Mouse (Mus musculus): ENCODE results near the gene Liph. TPM values are rescaled to one million over a fixed set of nuclear protein-coding genes. Genes with fewer than 3 reads are reported as not detected.

The Liph gene
- total and polyA plus RNA-seq, 3 experiments: 2.6 to 6.1 (median 3.2) TPM

GRCm38 (mm10) chr16:22015569-22015968 is 20.1 kb upstream of the Liph start:
- no peaks in the 10 kb centered on the region for H3K9me3 ChIP-seq (replicated peaks; ENCODE audit: low read length)
- H3K36me3 ChIP-seq (replicated peaks in 1 of 2; ENCODE audit: control insufficient read depth in 1 of 2, insufficient read depth in 1 of 2, low read length in 1 of 2): peaks cover 45 to 86% of the 10 kb centered on the region in 2 experiments

DNA sequence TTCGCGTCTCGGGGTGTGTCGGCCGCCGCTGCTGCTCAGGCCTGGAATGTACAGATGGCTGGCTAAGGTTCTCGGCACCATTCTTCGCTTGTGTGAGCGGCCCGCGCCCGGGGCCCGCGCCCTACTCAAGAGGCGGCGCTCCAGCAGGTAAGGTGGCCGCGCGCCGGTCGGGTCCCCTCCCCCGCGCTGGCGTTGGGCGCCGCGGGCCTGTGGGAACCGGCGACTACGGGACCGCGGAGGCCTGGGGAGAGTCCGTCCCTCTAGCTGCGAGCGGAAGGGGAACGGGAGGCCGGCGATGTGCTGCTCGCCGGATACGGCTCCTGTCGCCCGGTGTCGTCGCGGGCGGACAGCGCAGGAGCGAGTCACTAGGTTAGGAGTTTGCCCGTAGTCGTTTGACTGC is 14.1 kb upstream of the Liph start:
- no peaks in the 10 kb centered on the region for H3K27me3 ChIP-seq (replicated peaks)
- H3K4me1 ChIP-seq (ENCODE audit: control insufficient read depth in 1 of 2, insufficient read depth in 2 of 2): peaks cover 2 to 46% of the 10 kb centered on the region in 2 experiments
- H3K9ac ChIP-seq (ENCODE audit: insufficient read depth, low read depth): peak overlapping the region; percentile 72
- TF ChIP-seq GABPA (IDR thresholded peaks at IDR 0.05; ENCODE audit: insufficient replicate concordance, low read depth, low read length): no peak
- 0 out of 2 replicates have a peak, but pooled peaks have one; percentile 65 for TF ChIP-seq UBTF (IDR thresholded peaks at IDR 0.05; ENCODE audit: low read depth, low read length)
- H3K4me2 ChIP-seq (ENCODE audit: insufficient read depth, low read depth, poor library complexity, severe bottlenecking): peak overlapping the region; percentile 3; the same call in 1 of the 2 replicates
- peak; percentile 27 for DNase-seq (ENCODE audit: extremely low read depth)
- dilution Hi-C loops (cut with MboI; ENCODE audit: extremely low pct_ligation_motif_present, extremely low pct_unique_long_range_greater_than_20kb, low sequenced_read_pairs): no loop called here
- peaks cover 40% of the 10 kb centered on the region for H3K79me2 ChIP-seq (replicated peaks; ENCODE audit: control insufficient read depth, extremely low read depth, insufficient read depth, poor library complexity, severe bottlenecking)
- in situ Hi-C loops (cut with MboI; ENCODE audit: low pct_ligation_motif_present, low pct_unique_long_range_greater_than_20kb, low sequenced_read_pairs): loop anchor here (25.0 kb wide), 1 partner anchor 172 kb away; no protein-coding TSS in a partner anchor
- H3K27ac ChIP-seq (ENCODE audit: insufficient read depth, low read depth): 0 out of 2 replicates have a peak overlapping the region, but pooled peaks have one; percentile 11
- H3K9me3 ChIP-seq (replicated peaks; ENCODE audit: low read length): no peaks in the 10 kb centered on the region
- H3K36me3 ChIP-seq (replicated peaks in 1 of 2; ENCODE audit: control insufficient read depth in 1 of 2, insufficient read depth in 1 of 2, low read length in 1 of 2): peaks cover 2 to 32% of the 10 kb centered on the region in 2 experiments
- H3K4me3 ChIP-seq (replicated peaks in 1 of 3; ENCODE audit: low read depth in 2 of 3, low read length in 2 of 3, poor library complexity in 1 of 3): peak overlapping the region; percentile 91 to 98 (median 91)

More at GRCm38 (mm10) chr16:22015569-22015968, 20.1 kb upstream of the Liph start:
- no peaks in the 10 kb centered on the region for H3K27me3 ChIP-seq (replicated peaks)
- DNase-seq (ENCODE audit: extremely low read depth): no peak
- H3K9ac ChIP-seq (ENCODE audit: insufficient read depth, low read depth): no peak overlapping the region
- dilution Hi-C loops (cut with MboI; ENCODE audit: extremely low pct_ligation_motif_present, extremely low pct_unique_long_range_greater_than_20kb, low sequenced_read_pairs) (no loop called here), in situ Hi-C loops (cut with MboI; ENCODE audit: low pct_ligation_motif_present, low pct_unique_long_range_greater_than_20kb, low sequenced_read_pairs) (loop anchor here (25.0 kb wide), 1 partner anchor 178 kb away; no protein-coding TSS in a partner anchor)
- H3K79me2 ChIP-seq (replicated peaks; ENCODE audit: control insufficient read depth, extremely low read depth, insufficient read depth, poor library complexity, severe bottlenecking): peaks cover 39% of the 10 kb centered on the region
- TF ChIP-seq SMC3 (IDR thresholded peaks at IDR 0.05; ENCODE audit: low read depth, low read length): no peak
- no peak for TF ChIP-seq MXI1 (IDR thresholded peaks at IDR 0.05; ENCODE audit: low read depth, low read length)
- no peak for TF ChIP-seq PAX5 (IDR thresholded peaks at IDR 0.05; ENCODE audit: low read length)
- no peak for TF ChIP-seq UBTF (IDR thresholded peaks at IDR 0.05; ENCODE audit: low read depth, low read length)
- TF ChIP-seq RAD21 (IDR thresholded peaks at IDR 0.05; ENCODE audit: low read depth, low read length): no peak
- TF ChIP-seq NELFE (IDR thresholded peaks at IDR 0.05; ENCODE audit: low read depth, low read length): no peak
- TF ChIP-seq E2F4 (IDR thresholded peaks at IDR 0.05; ENCODE audit: insufficient replicate concordance, low read depth, low read length): no peak
- no peak for TF ChIP-seq MAFK (IDR thresholded peaks at IDR 0.05; ENCODE audit: insufficient replicate concordance, low read length)
- no peak for TF ChIP-seq MAX (IDR thresholded peaks at IDR 0.05; ENCODE audit: low read length)
- no peak for TF ChIP-seq SIN3A (IDR thresholded peaks at IDR 0.05; ENCODE audit: low read length)
- no peak for TF ChIP-seq JUND (conservative IDR thresholded peaks at IDR 0.05; ENCODE audit: low read depth, low read length)
- no peak for TF ChIP-seq NRF1 (IDR thresholded peaks at IDR 0.05; ENCODE audit: low read depth, low read length)
- no peak for TF ChIP-seq MYC (IDR thresholded peaks at IDR 0.05; ENCODE audit: low read depth, low read length)
- no peak for TF ChIP-seq MAZ (IDR thresholded peaks at IDR 0.05; ENCODE audit: low read depth, low read length)
- no peak for TF ChIP-seq ZC3H11A (IDR thresholded peaks at IDR 0.05; ENCODE audit: low read depth, low read length)
- no peak for TF ChIP-seq JUN (IDR thresholded peaks at IDR 0.05; ENCODE audit: insufficient read depth, low read depth, low read length)
- H3K4me1 ChIP-seq (ENCODE audit: control insufficient read depth in 1 of 2, insufficient read depth in 2 of 2): peaks cover 0 to 23% of the 10 kb centered on the region in 2 experiments; a peak in 3 of 4 replicates
- H3K4me3 ChIP-seq (replicated peaks in 1 of 3; ENCODE audit: low read depth in 2 of 3, low read length in 2 of 3, poor library complexity in 1 of 3): no peak overlapping the region
- H3K27ac ChIP-seq (ENCODE audit: insufficient read depth, low read depth): no peak overlapping the region
- H3K4me2 ChIP-seq (ENCODE audit: insufficient read depth, low read depth, poor library complexity, severe bottlenecking): no peak overlapping the region
